Mouse (Mus musculus) hindbrain, embryonic 14.5 days (tissue): ENCODE measurements around the gene Arl1. TPM values are rescaled to one million over a fixed set of nuclear protein-coding genes. Genes with fewer than 3 reads are reported as not detected.

Source experiments
- ATAC-seq: fragments of 200-750 bp; cut with Nextera tagmentation; 2 replicates; pipeline ENCODE4 v1.8.0; 2017; ENCODE audit warnings: moderate number of reproducible peaks, mild to moderate bottlenecking, moderate TSS enrichment, moderate library complexity; ENCODE audit not compliant: low FRiP score
- DNase-seq: peaks from one replicate; pipeline ENCODE4 v3.0.0-alpha.2; 2015; ENCODE audit warnings: low spot score
- H3K27ac ChIP-seq: fragments of 300-500 bp; sonication (generic); 2 replicates; pipeline ENCODE4 v1.5.1; 2014; ENCODE audit warnings: mild to moderate bottlenecking, moderate library complexity
- H3K27me3 ChIP-seq: fragments of 300-500 bp; sonication (generic); 2 replicates; pipeline ENCODE4 v1.6.1; 2014; ENCODE audit warnings: mild to moderate bottlenecking, low read length, mixed read lengths; ENCODE audit not compliant: control insufficient read depth, insufficient read depth
- H3K36me3 ChIP-seq: fragments of 300-500 bp; sonication (generic); replicated peaks from 2 replicates; pipeline ENCODE4 v1.6.1; 2014; ENCODE audit not compliant: control insufficient read depth, insufficient read depth
- H3K4me1 ChIP-seq: fragments of 300-500 bp; sonication (generic); replicated peaks from 2 replicates; pipeline ENCODE4 v1.6.1; 2014; ENCODE audit warnings: antibody characterized with exemption, low read length, mixed read lengths; ENCODE audit not compliant: control insufficient read depth, insufficient read depth
- H3K4me2 ChIP-seq: fragments of 300-500 bp; sonication (generic); replicated peaks from 2 replicates; pipeline ENCODE4 v1.6.1; 2014; ENCODE audit warnings: mild to moderate bottlenecking, moderate library complexity
- H3K4me3 ChIP-seq: fragments of 300-500 bp; sonication (generic); replicated peaks from 2 replicates; pipeline ENCODE4 v1.5.1; 2014; ENCODE audit warnings: mild to moderate bottlenecking, low read length
- H3K9ac ChIP-seq: fragments of 300-500 bp; sonication (generic); 2 replicates; pipeline ENCODE4 v1.6.1; 2014
- H3K9me3 ChIP-seq: fragments of 300-500 bp; sonication (generic); 2 replicates; pipeline ENCODE4 v1.6.1; 2016; ENCODE audit warnings: low read length; ENCODE audit not compliant: control insufficient read depth
- WGBS: fragments of 180-500 bp; shearing (Covaris S2); extraction: QIAGEN DNeasy Blood & Tissue Kit; methylation state at CpG from one replicate; pipeline ENCODE4 v1.1.7; 2014; 5-methylcytosine and 5-hydroxymethylcytosine counted together
- polyA plus RNA-seq: library from polyadenylated mRNA; unstranded; fragments of >200 nt; fragmentation: Nextera tagmentation; extraction: Ambion mirVana; gene quantifications from 2 replicates; pipeline ENCODE4 v1.2.1, GENCODE M21; 2014

Arl1 gene
- polyA plus RNA-seq: 153 and 166 TPM in 2 replicates

DNA sequence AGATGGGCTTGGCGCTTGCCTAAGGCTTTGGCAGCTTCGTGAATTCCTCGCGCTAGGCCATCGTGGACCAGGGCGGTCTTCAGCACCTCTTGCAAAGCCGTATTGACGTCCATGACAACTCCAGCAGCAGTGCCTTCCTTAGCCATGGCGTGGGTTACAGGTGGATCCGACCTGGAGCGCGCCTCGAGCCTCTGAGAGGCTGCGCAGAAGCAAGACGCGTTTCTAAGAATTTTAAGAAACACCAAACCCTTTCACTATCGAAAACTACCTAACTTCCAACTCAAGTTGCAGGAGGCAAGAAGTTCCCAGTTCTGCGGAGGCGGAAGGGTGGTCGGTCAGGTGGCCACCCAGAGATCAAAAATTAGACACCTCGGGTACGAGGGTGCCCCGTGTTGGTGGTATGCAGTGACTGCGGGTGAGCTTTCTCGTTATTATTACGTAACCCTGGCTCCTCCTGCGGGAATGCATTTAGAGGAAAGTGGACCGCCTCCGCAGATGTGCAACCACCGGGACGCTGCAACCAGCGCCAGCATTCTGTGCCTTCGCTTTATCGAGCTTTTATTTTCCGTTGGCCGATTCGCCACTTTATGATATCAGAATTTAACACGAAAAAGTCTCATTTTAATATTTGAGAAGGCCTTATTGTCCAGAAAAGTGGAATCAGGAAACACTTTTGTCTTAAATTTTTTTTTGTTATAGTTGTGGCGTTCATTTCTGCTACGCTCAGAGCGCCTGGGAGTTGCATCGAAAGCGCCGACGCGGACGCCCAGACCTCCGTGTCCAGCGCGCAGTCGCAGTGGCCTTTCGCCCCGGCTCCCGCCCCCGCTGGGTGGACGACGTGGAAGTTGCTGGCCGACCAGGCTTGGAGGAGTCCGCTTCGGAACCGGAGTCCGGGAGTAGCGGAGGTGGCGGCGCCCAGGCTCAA is at the start of gene Arl1:
Arl1 (plus strand) TSS at position 288 of the 925 bp plus-strand sequence.
- H3K4me3 ChIP-seq: peak within 1 kb of the TSS; percentile 99
- no peaks in the 10 kb centered on the region for H3K9me3 ChIP-seq
- under 1% methylated on average over 65 of the region's 65 CpGs for WGBS
- peak within 1 kb of the TSS; percentile 94 for H3K9ac ChIP-seq
- peak within 1 kb of the TSS; percentile 76 for H3K4me2 ChIP-seq
- DNase-seq (peak; percentile 91), ATAC-seq (peak; percentile 95)
- H3K27ac ChIP-seq: peak within 1 kb of the TSS; percentile 80
- H3K4me1 ChIP-seq: peaks cover 11% of the 10 kb centered on the region
- no peaks in the 10 kb centered on the region for H3K27me3 ChIP-seq
- H3K36me3 ChIP-seq: peaks cover 2% of the 10 kb centered on the region; the same call in 1 of the 2 replicates

- Histone ChIP-seq H3K9ac (no peak overlapping the region), H3K27me3 (no peaks in the 10 kb centered on the region), H3K4me3 (no peak overlapping the region), H3K36me3 (no peaks in the 10 kb centered on the region), H3K4me2 (no peak overlapping the region), H3K27ac (no peak overlapping the region), H3K9me3 (no peaks in the 10 kb centered on the region), H3K4me1 (no peaks in the 10 kb centered on the region)
- DNase-seq (no peak), ATAC-seq (no peak)
- 88% methylated on average over 4 of the region's 4 CpGs for WGBS
These were observed 47.6 kb upstream of the Arl1 start for GRCm38 (mm10) chr10:88682904-88683563.

DNA sequence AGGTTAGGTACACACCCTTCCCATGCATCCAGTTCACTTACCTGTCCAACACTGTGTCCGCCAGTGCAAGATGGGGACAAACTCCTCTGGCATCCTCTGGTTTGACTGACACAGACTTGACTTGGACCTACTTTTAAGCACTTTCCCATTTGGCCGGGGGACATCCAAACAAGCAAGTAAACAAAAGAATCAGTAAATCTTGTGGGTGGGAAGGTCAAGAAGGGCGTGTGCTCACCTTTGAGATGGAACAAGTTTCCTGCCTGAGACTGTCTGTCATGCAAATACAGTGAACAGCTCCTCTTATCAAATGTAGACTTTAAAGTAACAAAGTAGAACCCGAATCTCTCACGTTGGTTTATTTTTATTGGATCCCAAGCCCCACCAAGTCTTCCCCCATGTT is 45.7 kb upstream of the Arl1 start, which contains the start of gene Spic:
Spic (minus strand) TSS at position 91 of the 400 bp plus-strand sequence.
- WGBS: 72% methylated on average over 5 of the region's 5 CpGs

GRCm38 (mm10) chr10:88700938-88701337 is 29.7 kb upstream of the Arl1 start:
- DNase-seq: no peak
- Histone ChIP-seq H3K9ac (no peak overlapping the region), H3K27ac (no peak overlapping the region), H3K36me3 (no peaks in the 10 kb centered on the region), H3K9me3 (no peaks in the 10 kb centered on the region), H3K27me3 (no peaks in the 10 kb centered on the region), H3K4me3 (no peak overlapping the region), H3K4me2 (no peak overlapping the region), H3K4me1 (no peaks in the 10 kb centered on the region)
- 68% methylated on average over 6 of the region's 6 CpGs for WGBS
- ATAC-seq: no peak

More for the DNA sequence above, 45.7 kb upstream of the Arl1 start, which contains the start of gene Spic:
- Histone ChIP-seq H3K36me3 (no peaks in the 10 kb centered on the region), H3K27me3 (no peaks in the 10 kb centered on the region), H3K27ac (no peak within 1 kb of the TSS), H3K9ac (no peak within 1 kb of the TSS), H3K9me3 (no peaks in the 10 kb centered on the region), H3K4me3 (no peak within 1 kb of the TSS), H3K4me2 (no peak within 1 kb of the TSS), H3K4me1 (no peaks in the 10 kb centered on the region)
- no peak for DNase-seq
- no peak for ATAC-seq

- Histone ChIP-seq H3K4me2 (no peak overlapping the region), H3K27me3 (no peaks in the 10 kb centered on the region), H3K9ac (no peak overlapping the region), H3K36me3 (no peaks in the 10 kb centered on the region), H3K9me3 (no peaks in the 10 kb centered on the region), H3K4me3 (no peak overlapping the region), H3K4me1 (no peaks in the 10 kb centered on the region), H3K27ac (no peak overlapping the region)
- ATAC-seq: no peak
- peak; percentile 27 for DNase-seq
- whole genome bisulfite sequencing: 60% methylated on average over 10 of the region's 10 CpGs
These were observed 21.8 kb upstream of the Arl1 start for GRCm38 (mm10) chr10:88708671-88709523.

- Histone ChIP-seq H3K4me3 (no peak overlapping the region), H3K27ac (no peak overlapping the region), H3K9me3 (no peaks in the 10 kb centered on the region), H3K9ac (no peak overlapping the region), H3K27me3 (no peaks in the 10 kb centered on the region), H3K36me3 (no peaks in the 10 kb centered on the region), H3K4me2 (no peak overlapping the region), H3K4me1 (no peaks in the 10 kb centered on the region)
- ATAC-seq: no peak
- DNase-seq: no peak
- WGBS: 89% methylated on average over 6 of the region's 6 CpGs
These were observed 18.3 kb upstream of the Arl1 start for GRCm38 (mm10) chr10:88712359-88712758.

GRCm38 (mm10) chr10:88714744-88715143 is 15.9 kb upstream of the Arl1 start:
- ATAC-seq: no peak
- WGBS: 84% methylated on average over 4 of the region's 4 CpGs
- Histone ChIP-seq H3K36me3 (no peaks in the 10 kb centered on the region), H3K9ac (no peak overlapping the region), H3K9me3 (no peaks in the 10 kb centered on the region), H3K4me2 (no peak overlapping the region), H3K4me1 (no peaks in the 10 kb centered on the region), H3K27me3 (no peaks in the 10 kb centered on the region), H3K4me3 (no peak overlapping the region), H3K27ac (no peak overlapping the region)
- no peak for DNase-seq

DNA sequence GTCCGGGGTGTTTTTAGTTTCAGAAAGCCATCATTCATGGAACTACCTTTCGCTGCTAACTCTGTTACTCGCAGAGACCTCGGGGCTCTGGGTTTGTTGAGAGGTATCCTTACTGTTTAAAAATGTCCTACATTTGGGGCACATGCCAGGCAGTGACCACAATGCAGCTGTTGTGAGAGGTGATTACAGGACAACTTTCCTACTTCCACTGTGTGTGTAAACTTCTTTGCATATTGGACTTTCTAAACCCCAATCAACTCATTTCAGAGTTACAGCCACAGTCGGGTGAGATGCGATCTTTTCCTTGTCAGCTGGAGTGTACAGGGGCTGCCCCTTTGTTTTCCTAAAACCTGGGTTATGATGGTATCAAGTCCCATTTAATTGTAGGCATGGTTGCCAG is 15.0 kb upstream of the Arl1 start:
- 75% methylated on average over 6 of the region's 6 CpGs for WGBS
- ATAC-seq (no peak), DNase-seq (no peak)
- Histone ChIP-seq H3K36me3 (no peaks in the 10 kb centered on the region), H3K27me3 (no peaks in the 10 kb centered on the region), H3K4me2 (no peak overlapping the region), H3K4me3 (no peak overlapping the region), H3K27ac (no peak overlapping the region), H3K4me1 (no peaks in the 10 kb centered on the region), H3K9ac (no peak overlapping the region), H3K9me3 (no peaks in the 10 kb centered on the region)
